In the genomic region with DNA sequence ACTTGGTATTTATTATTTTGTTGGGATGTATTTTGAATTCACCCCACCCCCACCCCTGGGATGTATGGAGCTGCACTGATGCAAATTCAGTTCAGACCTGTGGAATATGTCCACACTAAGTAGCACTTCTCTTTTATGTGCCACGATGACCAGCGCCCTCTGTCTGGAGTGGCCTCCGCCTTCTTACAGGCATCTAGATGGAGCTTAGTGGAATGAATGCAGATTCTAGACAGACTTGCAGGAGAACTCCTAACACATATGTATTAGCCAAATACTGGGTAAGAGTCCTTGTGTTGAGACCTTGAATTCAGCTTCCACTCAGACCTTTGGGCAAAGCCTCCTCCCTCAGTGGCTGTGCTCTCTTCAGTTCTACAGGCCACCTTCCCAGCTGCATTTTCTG, we compare ENCODE assay signal across 35 mouse cellular contexts. TPM values are rescaled to one million over a fixed set of nuclear protein-coding genes. Genes with fewer than 3 reads are reported as not detected.
"Had no signal": no experiment of that assay in that cellular context is flagged by ENCODE, and none has a peak within 500 bp of the region (broad histone marks: within the 10 kb centered on the region; RNA-seq: fewer than 3 reads in every experiment).

No protein-coding gene starts in this region.

- H3K27ac ChIP-seq: gastrocnemius, adult 2 months; heart, adult 2 months; hindbrain, embryonic 12.5 days; hindbrain, embryonic 14.5 days; intestine, embryonic 15.5 days; layer of hippocampus, adult 2 months; left cerebral cortex, adult 2 months; limb, embryonic 10.5 days; limb, embryonic 12.5 days; liver, embryonic 13.5 days; liver, embryonic 15.5 days had no signal

- H3K36me3 ChIP-seq: hindbrain, embryonic 12.5 days; intestine, embryonic 15.5 days; limb, embryonic 10.5 days; limb, embryonic 12.5 days; liver, embryonic 13.5 days; liver, embryonic 15.5 days had no signal

- ATAC-seq: inflammation-experienced regulatory T-cells, adult 6 months; intestine, embryonic 15.5 days; intestine, postnatal 0 days had no signal

- H3K4me3 ChIP-seq: gastrocnemius, adult 2 months; heart, adult 2 months; hindbrain, embryonic 12.5 days; intestine, embryonic 15.5 days; layer of hippocampus, adult 2 months; left cerebral cortex, adult 2 months; limb, embryonic 10.5 days; limb, embryonic 12.5 days; liver, embryonic 13.5 days; liver, embryonic 15.5 days had no signal

- H3K9me3 ChIP-seq: hindbrain, embryonic 12.5 days; intestine, embryonic 15.5 days; limb, embryonic 10.5 days; limb, embryonic 12.5 days; liver, embryonic 13.5 days; liver, embryonic 15.5 days had no signal

- DNase-seq: gastrocnemius, adult 2 months; gastrocnemius, postnatal 10 days; gastrocnemius, postnatal 25 days; heart, adult 2 months; heart, postnatal 10 days; heart, postnatal 4 days; kidney, adult 18-20 months; kidney, adult 8-10 months; kidney, postnatal 10 days; kidney, postnatal 4 days; liver; liver, embryonic 13.5 days had no signal

- H3K9ac ChIP-seq: hindbrain, embryonic 12.5 days; hindbrain, embryonic 14.5 days; intestine, embryonic 15.5 days; limb, embryonic 12.5 days; liver, embryonic 13.5 days; liver, embryonic 15.5 days had no signal

- H3K27me3 ChIP-seq: hindbrain, embryonic 12.5 days; intestine, embryonic 15.5 days; limb, embryonic 12.5 days; liver, embryonic 13.5 days; liver, embryonic 15.5 days had no signal

- H3K4me2 ChIP-seq: heart, embryonic 11.5 days; hindbrain, embryonic 12.5 days; hindbrain, embryonic 14.5 days; intestine, embryonic 15.5 days; limb, embryonic 12.5 days; liver, embryonic 11.5 days; liver, embryonic 13.5 days; liver, embryonic 15.5 days had no signal

- H3K4me1 ChIP-seq: hindbrain, embryonic 12.5 days; intestine, embryonic 15.5 days; limb, embryonic 10.5 days; limb, embryonic 12.5 days; liver, embryonic 13.5 days; liver, embryonic 15.5 days had no signal

RNA-seq across cellular contexts. Expression of a gene that starts 10.2 kb away (rescaled TPM):
- total RNA-seq: gastrocnemius, postnatal 10 days; gastrocnemius, postnatal 25 days; gastrocnemius, postnatal 4 days; granulocyte monocyte progenitor cell, adult 5-6 weeks; layer of hippocampus, adult 2 months; layer of hippocampus, postnatal 10 days; layer of hippocampus, postnatal 25 days; left cerebral cortex, adult 2 months; left cerebral cortex, postnatal 14 days; left cerebral cortex, postnatal 36 days had no signal
- polyA plus RNA-seq: heart, embryonic 16.5 days; hindbrain, embryonic 12.5 days; hindbrain, embryonic 14.5 days; kidney, embryonic 14.5 days; kidney, embryonic 16.5 days; limb, embryonic 10.5 days; limb, embryonic 12.5 days; liver, embryonic 11.5 days; liver, embryonic 13.5 days; liver, embryonic 15.5 days had no signal

RNA-seq across cellular contexts. Expression of a gene that starts 15.6 kb away (rescaled TPM):
- total RNA-seq: gastrocnemius, adult 2 months; gastrocnemius, postnatal 10 days; gastrocnemius, postnatal 25 days; granulocyte monocyte progenitor cell, adult 5-6 weeks; heart, adult 2 months; heart, postnatal 10 days; heart, postnatal 25 days; heart, postnatal 4 days; layer of hippocampus, adult 2 months; layer of hippocampus, postnatal 10 days; layer of hippocampus, postnatal 25 days; left cerebral cortex, postnatal 36 days had no signal
- polyA plus RNA-seq: heart, embryonic 11.5 days; hindbrain, embryonic 12.5 days; hindbrain, embryonic 14.5 days; kidney, embryonic 14.5 days; kidney, embryonic 16.5 days; limb, embryonic 10.5 days; limb, embryonic 12.5 days had no signal

RNA-seq across cellular contexts. Expression of a gene that starts 54.6 kb away (rescaled TPM):
- total RNA-seq: gastrocnemius, adult 2 months; gastrocnemius, postnatal 25 days; granulocyte monocyte progenitor cell, adult 5-6 weeks; layer of hippocampus, postnatal 10 days; left cerebral cortex, adult 2 months had no signal
- polyA plus RNA-seq: hindbrain, embryonic 12.5 days; kidney, embryonic 14.5 days; limb, embryonic 12.5 days; limb, embryonic 14.5 days; liver, embryonic 11.5 days; liver, embryonic 13.5 days; liver, embryonic 15.5 days had no signal
